Comparison of ENCODE assay signal across 10 mouse cellular contexts in the genomic region with DNA sequence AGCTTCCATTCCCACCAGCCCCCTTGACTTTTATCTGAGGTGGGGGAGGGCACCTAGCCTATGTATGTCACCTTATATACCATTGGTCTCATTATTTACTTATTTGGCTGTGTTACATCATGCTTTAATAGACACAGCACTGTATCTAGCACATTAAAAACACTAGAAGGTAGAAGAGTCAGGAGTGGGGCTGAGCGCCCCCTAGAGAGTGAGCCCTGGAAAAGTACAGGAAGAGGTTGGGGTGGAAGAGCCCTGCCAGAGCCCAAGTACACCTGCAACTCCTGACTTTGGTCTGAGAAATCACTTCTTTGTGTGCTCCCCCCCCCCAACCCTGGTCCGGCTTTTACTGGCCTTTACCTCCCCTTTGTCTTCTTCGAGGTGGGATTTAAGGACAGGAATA. TPM values are rescaled to one million over a fixed set of nuclear protein-coding genes. Genes with fewer than 3 reads are reported as not detected.
DNase-seq lines count a peak whose midpoint lies in the region; ATAC-seq and TF ChIP-seq lines count a peak whose summit lies in the region.
"Had no signal": no experiment of that assay in that cellular context is flagged by ENCODE, and none has a peak within 500 bp of the region (broad histone marks: within the 10 kb centered on the region; RNA-seq: fewer than 3 reads in every experiment).

No protein-coding gene starts in this region.

- DNase-seq in adrenal gland, postnatal 10 days: peak; percentile 43
- no peak for DNase-seq in adrenal gland, adult 2 months
- no peak for DNase-seq in left cerebral cortex, adult 2 months (ENCODE audit: extremely low spot score in 1 of 2, low spot score in 2 of 2)
- DNase-seq in left cerebral cortex, postnatal 25 days (ENCODE audit: low spot score in 2 of 2): no peak
- peak; percentile 49 for DNase-seq in stomach, postnatal 0 days (ENCODE audit: low spot score)
- no peak for DNase-seq in hindbrain, embryonic 11.5 days (ENCODE audit: low spot score)

- H3K27ac ChIP-seq in left cerebral cortex, adult 2 months: no peak overlapping the region
- H3K27ac ChIP-seq in cortical plate, adult 2 months (ENCODE audit: insufficient read depth, low read length): no peak overlapping the region
- no peak overlapping the region for H3K27ac ChIP-seq in stomach, postnatal 0 days (replicated peaks)
- no peak overlapping the region for H3K27ac ChIP-seq in hindbrain, embryonic 11.5 days (ENCODE audit: low read depth, low read length)
- H3K27ac ChIP-seq: heart, embryonic 15.5 days; macrophage had no signal

- no peak for ATAC-seq in stomach, postnatal 0 days (ENCODE audit: low FRiP score, low TSS enrichment)
- ATAC-seq in hindbrain, embryonic 11.5 days (ENCODE audit: low FRiP score): no peak
- no peak for ATAC-seq in monocyte, adult 5-6 weeks (replicated peaks; ENCODE audit: insufficient number of reproducible peaks, low FRiP score, low TSS enrichment, poor library complexity, severe bottlenecking)

- no peak overlapping the region for H3K4me3 ChIP-seq in left cerebral cortex, adult 2 months
- H3K4me3 ChIP-seq in cortical plate, adult 2 months (ENCODE audit: insufficient read depth, low read length): no peak overlapping the region
- H3K4me3 ChIP-seq in stomach, postnatal 0 days (ENCODE audit: low read depth, low read length): no peak overlapping the region
- no peak overlapping the region for H3K4me3 ChIP-seq in hindbrain, embryonic 11.5 days (ENCODE audit: low read depth, low read length)
- H3K4me3 ChIP-seq: heart, embryonic 15.5 days had no signal

- 51% methylated on average over 3 of the region's 3 CpGs for WGBS in stomach, postnatal 0 days
- WGBS in hindbrain, embryonic 11.5 days: 31% methylated on average over 3 of the region's 3 CpGs

- no peak overlapping the region for H3K9ac ChIP-seq in stomach, postnatal 0 days (ENCODE audit: low read length)
- H3K9ac ChIP-seq in hindbrain, embryonic 11.5 days (ENCODE audit: low read depth, low read length): no peak overlapping the region
- H3K9ac ChIP-seq: heart, embryonic 15.5 days had no signal

- H3K36me3 ChIP-seq in stomach, postnatal 0 days (ENCODE audit: control insufficient read depth, insufficient read depth, low read length): no peaks in the 10 kb centered on the region
- no peaks in the 10 kb centered on the region for H3K36me3 ChIP-seq in hindbrain, embryonic 11.5 days (ENCODE audit: control insufficient read depth, insufficient read depth, low read length)
- H3K36me3 ChIP-seq: heart, embryonic 15.5 days had no signal

- peak; percentile 44 for TF ChIP-seq CTCF in left cerebral cortex, adult 2 months (IDR thresholded peaks at IDR 0.05)
- peak; percentile 35; the same call in 1 of the 2 replicates for TF ChIP-seq CTCF in cortical plate, adult 2 months (IDR thresholded peaks at IDR 0.05; ENCODE audit: extremely low read depth, insufficient read depth, low read length)
- peak; percentile 61 for TF ChIP-seq CTCF in stomach, postnatal 0 days (IDR thresholded peaks at IDR 0.05; ENCODE audit: low read depth)

- no peak for TF ChIP-seq POLR2A in cortical plate, adult 2 months (IDR thresholded peaks at IDR 0.05; ENCODE audit: extremely low read depth, insufficient read depth, low read length)

- no peak for TF ChIP-seq EP300 in stomach, postnatal 0 days (optimal IDR thresholded peaks at IDR 0.05)

- no peaks in the 10 kb centered on the region for H3K9me3 ChIP-seq in stomach, postnatal 0 days (ENCODE audit: control insufficient read depth, low read length)
- no peaks in the 10 kb centered on the region for H3K9me3 ChIP-seq in hindbrain, embryonic 11.5 days (ENCODE audit: control insufficient read depth, low read length)
- H3K9me3 ChIP-seq: heart, embryonic 15.5 days had no signal

- no peak overlapping the region for H3K4me2 ChIP-seq in stomach, postnatal 0 days (replicated peaks; ENCODE audit: low read depth)
- H3K4me2 ChIP-seq in hindbrain, embryonic 11.5 days (replicated peaks; ENCODE audit: low read depth, low read length): no peak overlapping the region
- H3K4me2 ChIP-seq: heart, embryonic 15.5 days had no signal

- H3K4me1 ChIP-seq in cortical plate, adult 2 months (ENCODE audit: control insufficient read depth, insufficient read depth, low read length): peaks cover 4% of the 10 kb centered on the region
- no peaks in the 10 kb centered on the region for H3K4me1 ChIP-seq in stomach, postnatal 0 days (replicated peaks; ENCODE audit: control insufficient read depth, insufficient read depth)
- no peaks in the 10 kb centered on the region; the same call in 1 of the 2 replicates for H3K4me1 ChIP-seq in hindbrain, embryonic 11.5 days (replicated peaks; ENCODE audit: control insufficient read depth, insufficient read depth, low read length)

- intact Hi-C loops in left cerebral cortex, adult 2 months (cut with DNase I): no loop called here
- intact Hi-C loops in left cerebral cortex, postnatal 25 days (cut with DNase I): no loop called here

- no peaks in the 10 kb centered on the region for H3K27me3 ChIP-seq in stomach, postnatal 0 days (ENCODE audit: control insufficient read depth, insufficient read depth, low read length)
- no peaks in the 10 kb centered on the region; the same call in 1 of the 2 replicates for H3K27me3 ChIP-seq in hindbrain, embryonic 11.5 days (ENCODE audit: control insufficient read depth, insufficient read depth, low read length)
- H3K27me3 ChIP-seq: heart, embryonic 15.5 days had no signal

RNA-seq across cellular contexts. Expression of a gene that starts 16.2 kb away (rescaled TPM):
- total RNA-seq in adrenal gland, postnatal 10 days (2021): 1 to 10 TPM; 3.6 to 5.8 TPM
- total RNA-seq in adrenal gland, adult 2 months (2021): 1 to 10 TPM; 5.6 to 7.3 TPM
- 2.3 and 3.2 TPM in 2 replicates for polyA plus RNA-seq in adrenal gland, adult 2 months (2012; rRNA removed)
- 10 to 100 TPM; 15.6 to 16.6 TPM for total RNA-seq in left cerebral cortex, adult 2 months (2021)
- 10 to 100 TPM in 1 of 2 experiments, 1 to 10 TPM in 1; 9.4 to 14.1 TPM for total RNA-seq in left cerebral cortex, postnatal 25 days (2021)
- 6.2 and 7.1 TPM in 2 replicates for polyA plus RNA-seq in cortical plate, adult 2 months (2012; rRNA removed)
- polyA plus RNA-seq in stomach, postnatal 0 days (2015; fragmentation: Nextera tagmentation; extraction: Ambion mirVana): 1.4 TPM in 2 replicates
- polyA plus RNA-seq in hindbrain, embryonic 11.5 days (2014; fragmentation: Nextera tagmentation; extraction: Ambion mirVana): 10.6 and 11.6 TPM in 2 replicates
- total RNA-seq in monocyte, adult 5-6 weeks (2017): 0.67 to 5.1 TPM (median 0.68 TPM) in 3 replicates

RNA-seq across cellular contexts. Expression of a gene that starts 24.4 kb away (rescaled TPM):
- total RNA-seq in adrenal gland, postnatal 10 days (2021): 100 to 1,000 TPM; 159 to 169 TPM
- 100 to 1,000 TPM; 161 to 176 TPM for total RNA-seq in adrenal gland, adult 2 months (2021)
- 130 and 132 TPM in 2 replicates for polyA plus RNA-seq in adrenal gland, adult 2 months (2012; rRNA removed)
- total RNA-seq in left cerebral cortex, adult 2 months (2021): 10 to 100 TPM; 31.0 to 32.8 TPM
- 10 to 100 TPM; 25.8 to 28.3 TPM for total RNA-seq in left cerebral cortex, postnatal 25 days (2021)
- 24.5 and 26.4 TPM in 2 replicates for polyA plus RNA-seq in cortical plate, adult 2 months (2012; rRNA removed)
- polyA plus RNA-seq in stomach, postnatal 0 days (2015; fragmentation: Nextera tagmentation; extraction: Ambion mirVana): 34.6 and 35.4 TPM in 2 replicates
- polyA plus RNA-seq in hindbrain, embryonic 11.5 days (2014; fragmentation: Nextera tagmentation; extraction: Ambion mirVana): 39.8 and 43.7 TPM in 2 replicates
- 205 to 262 TPM (median 212 TPM) in 3 replicates for total RNA-seq in monocyte, adult 5-6 weeks (2017)

RNA-seq across cellular contexts. Expression of a gene that starts 31.0 kb away (rescaled TPM):
- total RNA-seq in adrenal gland, postnatal 10 days (2021): 10 to 100 TPM; 40.3 to 50.5 TPM
- total RNA-seq in adrenal gland, adult 2 months (2021): 10 to 100 TPM; 40.0 to 41.8 TPM
- polyA plus RNA-seq in adrenal gland, adult 2 months (2012; rRNA removed): 27.5 and 29.7 TPM in 2 replicates
- 10 to 100 TPM; 38.2 to 42.1 TPM for total RNA-seq in left cerebral cortex, adult 2 months (2021)
- total RNA-seq in left cerebral cortex, postnatal 25 days (2021): 10 to 100 TPM; 34.1 to 36.7 TPM
- polyA plus RNA-seq in cortical plate, adult 2 months (2012; rRNA removed): 57.8 and 58.0 TPM in 2 replicates
- polyA plus RNA-seq in stomach, postnatal 0 days (2015; fragmentation: Nextera tagmentation; extraction: Ambion mirVana): 36.3 and 38.8 TPM in 2 replicates
- polyA plus RNA-seq in hindbrain, embryonic 11.5 days (2014; fragmentation: Nextera tagmentation; extraction: Ambion mirVana): 53.3 and 54.4 TPM in 2 replicates
- 4.0 to 11.8 TPM (median 9.0 TPM) in 3 replicates for total RNA-seq in monocyte, adult 5-6 weeks (2017)

Comparison
In these comparisons a context has a peak if more than half of its experiments do, and no peak if none do; other contexts are left out.
1. DNase-seq: peak in adrenal gland, postnatal 10 days (single experiment) and stomach, postnatal 0 days (single experiment); none in adrenal gland, adult 2 months (single experiment), left cerebral cortex, adult 2 months (0 of 2), left cerebral cortex, postnatal 25 days (0 of 2) and hindbrain, embryonic 11.5 days (single experiment).
2. Peak in every context shown above with its lines, with median percentiles within 50 percentile points of each other: CTCF ChIP-seq.